Mouse (Mus musculus) embryonic facial prominence, embryonic 14.5 days (tissue): ENCODE results near the gene Ccdc42. TPM values are rescaled to one million over a fixed set of nuclear protein-coding genes. Genes with fewer than 3 reads are reported as not detected.
A peak's percentile ranks its signal among the peaks of the same experiment; 100 is the strongest.

ENCODE experiments used
- ATAC-seq: fragments of 200-750 bp; cut with Nextera tagmentation; 2 replicates; pipeline ENCODE4 v1.8.0; 2017; ENCODE audit warnings: low read depth, moderate number of reproducible peaks, moderate TSS enrichment
- DNase-seq: peaks from one replicate; pipeline ENCODE4 v3.0.0-alpha.2; 2015; ENCODE audit warnings: low spot score
- H3K27ac ChIP-seq: fragments of 300-500 bp; sonication (generic); replicated peaks from 2 replicates; pipeline ENCODE4 v1.5.1; 2014; ENCODE audit warnings: low read depth, mild to moderate bottlenecking, low read length, moderate library complexity
- H3K27me3 ChIP-seq: fragments of 300-500 bp; sonication (generic); replicated peaks from 2 replicates; pipeline ENCODE4 v1.6.1; 2014; ENCODE audit warnings: low read length; ENCODE audit not compliant: control insufficient read depth, insufficient read depth
- H3K36me3 ChIP-seq: fragments of 300-500 bp; sonication (generic); 2 replicates; pipeline ENCODE4 v1.6.1; 2014; ENCODE audit warnings: low read length, mixed read lengths; ENCODE audit not compliant: control insufficient read depth, insufficient read depth
- H3K4me1 ChIP-seq: fragments of 300-500 bp; sonication (generic); 2 replicates; pipeline ENCODE4 v1.6.1; 2014; ENCODE audit warnings: antibody characterized with exemption, low read length; ENCODE audit not compliant: control insufficient read depth, insufficient read depth
- H3K4me2 ChIP-seq: fragments of 300-500 bp; sonication (generic); 2 replicates; pipeline ENCODE4 v1.6.1; 2014; ENCODE audit warnings: low read depth, mild to moderate bottlenecking, low read length, moderate library complexity, mixed read lengths
- H3K4me3 ChIP-seq: fragments of 300-500 bp; sonication (generic); 2 replicates; pipeline ENCODE4 v1.5.1; 2014; ENCODE audit warnings: low read depth, mild to moderate bottlenecking, low read length
- H3K9ac ChIP-seq: fragments of 300-500 bp; sonication (generic); 2 replicates; pipeline ENCODE4 v1.6.1; 2014; ENCODE audit warnings: low read depth, mild to moderate bottlenecking, low read length, moderate library complexity, mixed read lengths
- H3K9me3 ChIP-seq: fragments of 300-500 bp; sonication (generic); 2 replicates; pipeline ENCODE4 v1.6.1; 2016; ENCODE audit warnings: low read length; ENCODE audit not compliant: control insufficient read depth
- WGBS: fragments of 180-500 bp; shearing (Covaris S2); extraction: QIAGEN DNeasy Blood & Tissue Kit; methylation state at CpG from one replicate; pipeline ENCODE4 v1.1.7; 2014; 5-methylcytosine and 5-hydroxymethylcytosine counted together
- polyA plus RNA-seq: library from polyadenylated mRNA; unstranded; fragments of >200 nt; fragmentation: Nextera tagmentation; extraction: Ambion mirVana; gene quantifications from 2 replicates; pipeline ENCODE4 v1.2.1, GENCODE M21; 2014

The Ccdc42 gene
- polyA plus RNA-seq, 1 experiment from 2014 or later = 0.64 TPM

DNA sequence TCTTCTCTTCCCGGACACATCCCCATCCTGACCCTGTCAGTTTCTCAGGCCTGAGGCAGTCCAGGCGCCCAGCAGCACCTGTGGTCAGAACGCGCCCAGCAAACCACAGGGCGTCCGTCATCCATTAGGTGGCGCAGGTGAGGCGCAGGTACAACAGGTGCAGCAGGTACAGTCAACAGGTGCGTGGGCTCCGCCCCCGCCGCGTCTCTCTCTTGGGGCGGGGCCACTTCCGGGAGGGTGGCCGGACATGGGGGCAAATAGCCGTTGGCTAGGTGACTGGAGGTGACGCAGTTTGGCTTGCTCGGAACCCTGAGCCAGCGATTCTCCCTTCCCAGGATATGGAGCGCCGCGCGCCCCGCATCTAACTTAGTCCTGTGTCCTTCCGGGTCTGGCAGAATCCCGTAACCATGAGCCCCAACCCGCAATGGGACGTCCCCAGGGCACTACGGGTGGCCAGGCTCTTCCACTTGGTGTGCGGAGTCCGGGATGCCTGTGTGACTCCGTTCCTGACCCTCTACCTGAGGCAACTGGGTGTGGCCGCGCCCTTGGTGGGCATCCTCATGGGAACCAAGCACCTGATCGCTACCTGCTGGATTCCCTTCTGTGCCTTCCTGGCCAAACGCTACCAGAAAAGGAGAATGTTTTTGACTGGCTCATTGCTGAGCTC lies 30.8 kb upstream of the Ccdc42 start, which contains the start of gene Mfsd6l:
TSS of gene Mfsd6l (plus strand) at position 269 of the 667 bp plus-strand sequence.
- Histone ChIP-seq H3K4me3 (peak within 1 kb of the TSS; percentile 23), H3K27ac (no peak within 1 kb of the TSS), H3K4me1 (no peaks in the 10 kb centered on the region), H3K9ac (peak within 1 kb of the TSS; percentile 15; the same call in 1 of the 2 replicates), H3K36me3 (no peaks in the 10 kb centered on the region), H3K9me3 (no peaks in the 10 kb centered on the region), H3K27me3 (peaks cover 6% of the 10 kb centered on the region; the same call in 1 of the 2 replicates), H3K4me2 (peak within 1 kb of the TSS; percentile 39)
- ATAC-seq (peak; percentile 65; the same call in 1 of the 2 replicates), DNase-seq (peak; percentile 43)
- 7% methylated on average over 29 of the region's 37 CpGs for WGBS

GRCm38 (mm10) chr11:68559546-68559945 lies 27.3 kb upstream of the Ccdc42 start:
- ATAC-seq (no peak), DNase-seq (no peak)
- no peak overlapping the region for H3K4me2 ChIP-seq
- no peak overlapping the region for H3K9ac ChIP-seq
- no peaks in the 10 kb centered on the region for H3K4me1 ChIP-seq
- peaks cover 6% of the 10 kb centered on the region; the same call in 1 of the 2 replicates for H3K27me3 ChIP-seq
- no peaks in the 10 kb centered on the region for H3K9me3 ChIP-seq
- no peak overlapping the region for H3K27ac ChIP-seq
- no peaks in the 10 kb centered on the region for H3K36me3 ChIP-seq
- 46% methylated on average over 1 of the region's 1 CpGs for WGBS
- no peak overlapping the region for H3K4me3 ChIP-seq

- WGBS = 77% methylated on average over 11 of the region's 11 CpGs
- no peaks in the 10 kb centered on the region for H3K4me1 ChIP-seq
- no peak for ATAC-seq
- H3K9ac ChIP-seq = no peak overlapping the region
- no peak overlapping the region for H3K27ac ChIP-seq
- DNase-seq = no peak
- H3K9me3 ChIP-seq = no peaks in the 10 kb centered on the region
- no peak overlapping the region for H3K4me3 ChIP-seq
- no peaks in the 10 kb centered on the region for H3K36me3 ChIP-seq
- no peaks in the 10 kb centered on the region for H3K27me3 ChIP-seq
- H3K4me2 ChIP-seq = no peak overlapping the region
Observed at GRCm38 (mm10) chr11:68561957-68562950, 24.6 kb upstream of the Ccdc42 start.

DNA sequence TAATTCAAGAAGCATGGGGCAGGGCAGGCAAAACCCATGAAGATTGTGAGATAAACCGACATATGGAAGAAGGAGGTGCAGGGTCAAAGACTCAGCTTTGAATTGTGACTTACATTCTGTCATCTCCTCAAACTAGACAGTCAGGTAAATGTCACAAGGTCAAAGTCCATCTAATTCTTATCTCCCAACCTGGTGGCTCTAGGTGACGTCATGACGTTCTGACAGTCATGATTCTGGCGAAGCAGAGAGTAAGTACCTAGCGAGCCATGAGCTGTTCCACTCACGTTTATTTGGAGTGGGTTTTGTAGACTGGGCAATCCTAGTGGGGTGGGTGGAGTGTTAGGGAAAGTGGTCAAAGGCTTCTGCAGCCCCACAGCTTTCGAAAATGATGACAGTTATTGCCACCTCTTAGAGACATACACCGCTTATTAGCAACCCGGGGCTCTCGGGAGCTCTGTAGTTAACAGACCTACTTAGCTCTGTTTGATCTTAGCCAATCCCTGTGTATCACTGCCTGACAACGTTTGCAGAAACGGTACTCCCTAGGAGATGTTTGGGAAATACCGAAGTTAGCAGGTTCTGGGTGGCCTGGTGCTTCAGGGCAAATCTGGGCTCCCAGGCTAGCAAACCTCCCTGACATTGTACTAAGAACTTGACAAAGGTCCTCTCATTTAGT lies 22.3 kb upstream of the Ccdc42 start:
- 71% methylated on average over 13 of the region's 13 CpGs for WGBS

DNA sequence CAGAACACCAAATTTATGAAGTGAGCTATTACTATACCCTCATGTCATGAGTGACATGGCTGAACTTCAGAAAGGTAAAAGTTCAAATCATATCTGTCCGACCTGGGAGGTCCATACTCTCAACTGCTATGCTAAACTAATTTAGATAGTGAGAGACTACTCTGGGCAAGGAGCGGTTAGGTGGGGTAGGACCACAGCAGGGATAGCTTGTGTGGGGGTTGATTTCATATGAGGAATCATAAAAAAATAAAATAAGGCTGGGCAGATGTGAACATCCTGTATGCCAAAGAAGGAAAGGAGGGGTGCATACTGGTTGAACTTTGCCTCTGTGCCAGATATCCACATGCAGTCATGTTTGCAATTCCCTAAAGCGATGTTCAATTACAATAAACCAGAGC lies 21.8 kb upstream of the Ccdc42 start:
- Histone ChIP-seq H3K27ac (no peak overlapping the region), H3K9me3 (no peaks in the 10 kb centered on the region)

More for the DNA sequence above, 22.3 kb upstream of the Ccdc42 start:
- Histone ChIP-seq H3K27ac (no peak overlapping the region), H3K4me1 (no peaks in the 10 kb centered on the region), H3K9ac (no peak overlapping the region), H3K27me3 (no peaks in the 10 kb centered on the region), H3K4me3 (no peak overlapping the region), H3K9me3 (no peaks in the 10 kb centered on the region), H3K4me2 (no peak overlapping the region), H3K36me3 (no peaks in the 10 kb centered on the region)
- DNase-seq (no peak), ATAC-seq (no peak)

GRCm38 (mm10) chr11:68566447-68567059 lies 20.3 kb upstream of the Ccdc42 start:
- DNase-seq = peak; percentile 91
- H3K4me2 ChIP-seq = peak overlapping the region; percentile 61
- no peak overlapping the region for H3K27ac ChIP-seq
- H3K9ac ChIP-seq = 0 out of 2 replicates have a peak overlapping the region, but pooled peaks have one; percentile 23
- H3K4me3 ChIP-seq = peak overlapping the region; percentile 27
- peak; percentile 70; the same call in 1 of the 2 replicates for ATAC-seq
- no peaks in the 10 kb centered on the region; the same call in 1 of the 2 replicates for H3K4me1 ChIP-seq
- H3K9me3 ChIP-seq = no peaks in the 10 kb centered on the region
- no peaks in the 10 kb centered on the region for H3K27me3 ChIP-seq
- 19% methylated on average over 17 of the region's 17 CpGs for WGBS
- no peaks in the 10 kb centered on the region for H3K36me3 ChIP-seq

More for the DNA sequence above, 21.8 kb upstream of the Ccdc42 start:
- Histone ChIP-seq H3K27me3 (no peaks in the 10 kb centered on the region), H3K9ac (no peak overlapping the region), H3K4me2 (no peak overlapping the region), H3K4me1 (no peaks in the 10 kb centered on the region), H3K36me3 (no peaks in the 10 kb centered on the region), H3K4me3 (no peak overlapping the region)
- WGBS = 80% methylated on average over 3 of the region's 3 CpGs
- DNase-seq = no peak
- ATAC-seq = no peak

- Histone ChIP-seq H3K9ac (no peak overlapping the region), H3K4me1 (no peaks in the 10 kb centered on the region; the same call in 1 of the 2 replicates), H3K27me3 (no peaks in the 10 kb centered on the region), H3K36me3 (no peaks in the 10 kb centered on the region), H3K27ac (no peak overlapping the region), H3K4me3 (no peak overlapping the region), H3K9me3 (no peaks in the 10 kb centered on the region), H3K4me2 (no peak overlapping the region)
- 82% methylated on average over 5 of the region's 5 CpGs for WGBS
- ATAC-seq = no peak
- DNase-seq = no peak
Observed at GRCm38 (mm10) chr11:68570861-68571260, 16.0 kb upstream of the Ccdc42 start.

- ATAC-seq = no peak
- WGBS = 83% methylated on average over 1 of the region's 1 CpGs
- no peak overlapping the region for H3K4me3 ChIP-seq
Observed at GRCm38 (mm10) chr11:68577076-68577475, 9.7 kb upstream of the Ccdc42 start.

More at GRCm38 (mm10) chr11:68577076-68577475, 9.7 kb upstream of the Ccdc42 start:
- no peak overlapping the region for H3K27ac ChIP-seq
- H3K4me1 ChIP-seq = peaks cover 11% of the 10 kb centered on the region
- no peaks in the 10 kb centered on the region for H3K9me3 ChIP-seq
- no peak overlapping the region for H3K9ac ChIP-seq
- DNase-seq = no peak
- H3K27me3 ChIP-seq = no peaks in the 10 kb centered on the region
- no peak overlapping the region for H3K4me2 ChIP-seq
- no peaks in the 10 kb centered on the region for H3K36me3 ChIP-seq
